Mouse (Mus musculus) lung, adult 2 months (tissue): Measurements from ENCODE around the gene Clic5.

Experiments
- CTCF ChIP-seq: fragments of 200-500 bp; IDR thresholded peaks from 2 replicates; pipeline ENCODE4 v1.5.1; 2011; ENCODE audit warnings: mild to moderate bottlenecking, low read length, control low read depth; ENCODE audit not compliant: insufficient read depth
- POLR2A ChIP-seq: fragments of 200-500 bp; IDR thresholded peaks from 2 replicates; pipeline ENCODE4 v1.6.1; 2011; ENCODE audit warnings: low read depth, mild to moderate bottlenecking, control low read depth, low read length, borderline replicate concordance; ENCODE audit errors: extremely low read depth

DNA sequence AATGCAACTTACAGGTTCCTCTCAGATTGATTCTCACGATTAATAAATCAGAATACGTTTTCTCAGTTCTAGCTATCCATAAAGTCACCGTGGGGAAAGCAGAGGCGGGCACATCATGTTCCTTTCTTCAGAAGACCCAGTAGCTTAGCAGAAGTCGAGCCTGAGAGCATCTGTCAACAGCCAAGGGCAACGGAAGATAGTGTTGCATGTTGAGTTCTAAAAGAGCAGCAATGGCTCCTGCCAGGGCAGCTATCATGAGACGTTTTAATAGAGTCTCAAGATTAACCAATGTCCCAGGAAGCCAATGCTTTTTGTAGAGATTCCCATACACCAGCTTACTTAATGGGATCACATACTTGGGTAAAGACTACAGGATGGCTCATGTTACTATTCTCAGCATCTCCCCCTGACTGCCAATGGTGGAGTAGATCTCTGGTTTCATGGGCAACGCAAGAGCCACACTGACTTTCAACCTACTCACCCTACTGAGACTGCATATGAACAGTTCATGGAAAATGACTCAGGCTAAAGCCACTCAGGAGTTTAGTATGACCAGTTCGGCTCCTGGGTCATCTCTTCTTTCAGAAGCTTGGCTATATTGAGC, 26.9 kb downstream of the Clic5 start:
- TF ChIP-seq CTCF = no peak
- TF ChIP-seq POLR2A = no peak
